Mouse (Mus musculus): ENCODE results near the gene Col6a6.
"Not testable (repeated sequence)": the region's sequence is repeated elsewhere in the genome, so short reads cannot be mapped to it uniquely, and the experiment has no call there.

The Col6a6 gene

DNA sequence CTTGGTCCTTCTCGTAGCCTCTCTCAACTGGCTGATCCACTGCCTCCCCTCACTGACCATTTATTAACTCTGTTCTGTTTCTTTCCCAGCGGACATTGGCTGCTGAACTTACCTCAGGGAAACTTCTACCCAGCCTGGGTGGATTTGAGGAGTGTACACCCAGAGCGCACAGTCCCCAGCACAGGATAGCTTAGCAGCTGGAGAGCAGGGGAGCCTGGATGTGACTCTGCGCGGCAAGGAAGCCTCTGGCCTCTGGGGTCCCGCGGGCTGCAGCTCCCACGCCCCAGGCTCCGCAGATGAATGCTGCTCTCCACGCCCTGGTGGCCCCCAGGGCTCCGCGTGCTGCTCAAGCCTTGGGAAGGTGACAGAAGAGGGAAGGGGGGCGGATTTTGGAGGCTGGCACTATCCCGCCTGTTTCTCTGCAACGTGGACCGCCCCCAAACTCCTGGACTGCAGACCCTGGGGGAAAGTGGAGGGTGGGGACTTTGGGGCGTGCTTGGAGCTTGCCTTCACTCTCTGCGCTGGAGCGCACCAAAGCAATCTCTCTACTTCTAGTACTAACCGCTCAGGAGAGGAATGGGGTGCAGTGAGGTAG, at the start of gene Col6a6:
Gene Col6a6, minus strand, starts transcription at position 370 of the 595 bp plus-strand sequence.
- in situ Hi-C loops (cut with MboI, MseI) = no loop called here

DNA sequence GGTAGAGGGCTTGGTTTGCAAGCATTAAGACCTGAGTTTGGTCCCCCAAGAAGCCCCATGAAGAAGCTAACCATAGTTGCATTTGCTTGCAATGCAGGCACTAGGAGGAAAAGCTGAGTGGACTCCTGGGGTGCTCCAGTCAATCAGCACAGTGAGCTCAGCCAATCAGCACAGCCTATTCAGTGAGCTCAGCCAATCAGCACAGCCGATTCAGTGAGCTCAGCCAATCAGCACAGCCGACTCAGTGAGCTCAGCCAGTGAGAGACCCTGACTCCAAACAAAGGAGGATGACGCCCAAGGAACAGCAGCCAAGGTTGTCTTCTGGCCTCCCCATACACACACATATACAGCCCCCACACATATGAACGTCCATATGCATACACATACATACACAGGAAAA, 48.2 kb upstream of the Col6a6 start:
- in situ Hi-C loops (cut with MboI, MseI) = loop anchor here in 1 of 2 experiments (25.0 kb wide), 1 partner anchor 936 kb away; the partner anchor contains the start of gene Dcaf1

DNA sequence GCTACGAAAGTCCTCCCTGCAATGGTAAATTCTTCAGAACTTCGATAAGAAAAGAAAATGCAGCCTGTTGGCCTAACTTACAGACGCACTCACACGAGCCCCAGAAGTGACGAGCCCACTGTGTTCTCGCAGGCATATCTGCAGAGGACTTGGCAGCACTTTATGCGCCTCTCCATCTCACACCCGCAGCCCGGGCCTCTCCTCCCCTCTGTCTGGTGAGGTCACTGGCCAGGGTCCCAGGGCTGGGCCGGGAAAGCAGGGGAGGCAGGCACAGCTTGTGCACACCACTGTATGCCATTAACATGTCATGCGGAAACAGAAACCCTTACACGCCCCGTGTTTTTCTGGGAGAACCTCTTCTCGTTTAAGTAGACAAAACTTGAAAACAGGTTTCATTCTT, 43.7 kb upstream of the Col6a6 start:
- in situ Hi-C loops (cut with MboI, MseI) = no loop called here

DNA sequence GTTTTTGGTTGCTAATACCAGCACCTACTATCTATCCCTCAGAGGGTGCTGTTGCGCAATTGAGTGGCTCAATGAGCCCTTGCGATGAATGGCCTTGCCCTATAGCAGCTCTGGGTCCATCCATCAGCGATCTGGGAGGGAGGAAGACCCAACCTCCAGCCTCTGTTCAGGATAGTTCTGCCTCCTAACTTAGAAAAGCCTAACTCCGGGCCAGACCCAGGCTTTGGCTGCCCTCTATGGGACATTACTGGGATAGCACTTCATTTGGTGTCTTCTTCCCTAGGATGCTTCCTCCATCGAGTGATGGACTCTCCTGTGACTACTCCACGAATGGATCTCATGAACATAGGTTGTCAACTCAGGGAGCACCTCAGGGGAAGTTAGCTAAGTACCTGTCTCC, 29.8 kb upstream of the Col6a6 start:
- in situ Hi-C loops (cut with MboI, MseI) = no loop called here

DNA sequence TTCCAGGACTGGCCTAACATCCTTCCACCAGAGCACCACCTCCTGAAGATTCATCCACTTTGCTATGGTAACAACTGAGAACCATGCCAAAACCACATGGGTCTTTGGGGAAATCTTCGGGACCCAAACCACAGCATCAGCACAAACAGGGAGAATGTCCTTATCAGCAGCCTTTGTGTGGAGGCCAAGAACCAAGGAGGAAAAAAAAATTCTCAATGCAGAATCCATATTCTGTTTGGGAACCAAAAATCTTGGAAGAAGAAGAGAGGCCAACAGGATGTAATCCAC, 24.8 kb upstream of the Col6a6 start:
- in situ Hi-C loops (cut with MboI, MseI) = no loop called here

DNA sequence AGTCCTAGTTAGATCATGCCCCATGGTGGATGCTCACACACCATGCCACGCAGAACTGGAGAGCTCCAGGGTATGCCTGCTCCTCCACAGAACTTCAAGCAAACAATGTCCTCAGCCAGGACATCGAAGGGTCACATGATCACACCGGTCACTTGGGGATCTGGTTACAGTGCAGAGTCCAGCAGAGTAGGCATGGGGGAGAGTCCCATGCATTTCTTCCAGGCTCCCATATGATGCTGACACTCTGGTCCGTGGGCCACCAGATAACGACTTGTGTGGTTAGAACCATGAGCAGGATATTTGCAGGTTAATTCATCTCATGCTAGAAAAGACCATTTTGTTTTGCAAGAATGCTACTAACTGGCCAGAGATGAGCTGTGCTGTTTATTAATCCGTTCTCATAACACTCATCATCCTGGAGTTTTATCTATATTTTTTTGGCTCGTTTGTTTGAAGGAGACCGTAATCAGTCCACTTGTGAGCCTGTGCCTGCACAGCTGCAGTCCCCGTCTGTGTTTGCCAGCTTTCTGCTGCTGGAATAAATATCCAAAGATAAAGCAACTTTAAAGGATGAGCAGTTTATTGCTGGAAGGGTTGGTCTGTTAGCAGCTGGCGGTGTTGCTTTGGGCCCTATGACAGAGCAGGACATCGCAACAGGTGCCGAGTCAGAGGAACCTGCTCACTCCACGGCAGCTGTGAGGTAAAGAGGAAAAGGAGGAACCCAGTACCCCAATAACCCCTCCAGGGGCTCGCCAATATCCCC, 24.2 kb upstream of the Col6a6 start:
- in situ Hi-C loops (cut with MboI, MseI) = no loop called here

DNA sequence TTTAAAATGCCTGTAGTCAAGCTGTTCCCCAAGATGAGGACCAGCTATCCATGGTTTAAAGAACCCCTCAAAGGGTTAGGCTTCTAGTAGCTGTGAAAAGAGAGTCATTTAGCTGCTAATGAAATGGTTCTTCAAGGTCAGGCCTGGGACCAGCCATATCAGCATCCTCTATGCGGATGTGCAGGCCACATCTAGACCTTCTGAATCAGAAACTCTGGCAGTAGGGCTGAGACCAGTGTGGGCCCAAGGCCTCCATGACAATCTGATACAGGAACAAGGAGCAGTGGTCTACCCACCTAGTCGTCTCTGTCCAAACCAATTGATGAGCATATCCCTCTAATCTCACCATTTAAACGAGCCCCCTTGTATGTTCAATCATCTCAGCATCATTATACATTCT, 23.1 kb upstream of the Col6a6 start:
- in situ Hi-C loops (cut with MboI, MseI) = no loop called here

DNA sequence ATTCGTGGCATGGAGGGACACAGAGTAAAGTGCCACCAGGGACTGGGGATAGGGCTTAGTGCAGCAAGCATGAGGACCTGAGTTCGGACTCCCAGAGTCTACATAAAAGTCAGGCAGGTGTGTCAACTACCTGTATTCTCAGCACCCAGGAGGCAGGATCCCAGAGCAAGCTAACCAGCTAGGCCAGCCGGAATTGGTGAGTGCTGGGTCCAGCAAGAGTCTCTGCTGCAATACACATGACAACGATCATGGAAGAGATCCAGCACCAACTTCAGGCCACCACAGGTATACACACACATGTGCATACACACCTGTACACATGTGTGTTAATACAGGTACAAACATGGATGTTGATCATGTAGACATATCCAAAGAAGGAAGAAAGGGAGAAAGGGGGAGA, 20.4 kb upstream of the Col6a6 start:
- in situ Hi-C loops (cut with MboI, MseI) = no loop called here

DNA sequence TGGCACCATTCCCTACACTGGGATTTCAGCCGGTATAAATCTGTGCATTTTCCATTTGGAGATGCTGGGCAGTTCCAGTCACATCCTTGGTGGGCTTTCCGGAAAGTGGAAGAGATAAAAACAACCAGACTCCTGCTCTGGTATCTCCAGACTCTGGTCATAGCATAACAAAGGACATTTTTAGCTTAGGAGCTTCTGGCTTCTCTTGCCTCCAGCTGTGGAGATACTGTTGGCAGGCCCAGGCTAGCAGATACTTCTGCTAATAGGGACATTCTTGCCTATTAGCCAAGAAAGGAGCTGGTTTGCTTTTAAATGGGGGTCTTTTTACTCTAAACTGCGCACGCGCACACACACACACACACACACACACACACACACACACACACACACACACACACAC, 19.3 kb upstream of the Col6a6 start:
- in situ Hi-C loops (cut with MboI, MseI) = no loop called here

DNA sequence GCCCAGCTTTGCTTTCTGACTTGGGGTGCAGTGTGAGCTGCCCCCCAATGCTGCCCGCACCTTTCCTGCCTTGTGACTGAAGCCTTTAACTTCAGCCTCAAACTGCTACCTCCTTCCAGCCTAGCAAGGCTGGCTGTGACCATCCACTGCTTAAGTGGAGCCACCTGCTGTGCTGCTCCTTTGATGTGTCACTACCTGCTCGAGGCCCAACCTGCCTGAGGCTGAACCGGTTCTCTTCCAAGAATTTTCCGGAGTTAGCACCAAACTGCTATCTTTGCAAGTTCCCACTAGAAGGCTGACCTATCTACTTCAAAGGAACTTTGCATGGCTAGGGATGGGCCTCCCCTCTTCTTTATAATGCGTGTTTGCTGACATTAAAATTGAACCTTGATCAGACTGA, 13.4 kb upstream of the Col6a6 start:
- in situ Hi-C loops (cut with MboI, MseI) = not testable (repeated sequence)

DNA sequence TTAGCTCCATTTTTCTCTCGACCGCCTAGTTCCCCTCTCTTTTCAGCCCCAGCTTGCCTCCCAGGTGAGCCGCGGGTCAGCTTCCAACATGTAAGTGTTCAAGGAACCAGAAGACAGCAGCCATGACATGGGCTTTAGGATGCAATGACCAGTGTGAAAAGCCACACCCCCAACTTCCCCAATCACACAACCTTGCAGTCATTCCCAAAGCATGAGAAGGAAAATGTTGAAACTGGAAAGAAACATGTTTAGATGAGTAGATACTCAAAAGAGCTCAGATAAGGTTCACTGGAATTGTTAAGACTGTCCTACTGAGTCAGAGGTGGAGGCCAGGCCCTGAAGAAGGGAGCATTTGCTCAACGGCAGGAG, 11.2 kb upstream of the Col6a6 start:
- in situ Hi-C loops (cut with MboI, MseI) = no loop called here

DNA sequence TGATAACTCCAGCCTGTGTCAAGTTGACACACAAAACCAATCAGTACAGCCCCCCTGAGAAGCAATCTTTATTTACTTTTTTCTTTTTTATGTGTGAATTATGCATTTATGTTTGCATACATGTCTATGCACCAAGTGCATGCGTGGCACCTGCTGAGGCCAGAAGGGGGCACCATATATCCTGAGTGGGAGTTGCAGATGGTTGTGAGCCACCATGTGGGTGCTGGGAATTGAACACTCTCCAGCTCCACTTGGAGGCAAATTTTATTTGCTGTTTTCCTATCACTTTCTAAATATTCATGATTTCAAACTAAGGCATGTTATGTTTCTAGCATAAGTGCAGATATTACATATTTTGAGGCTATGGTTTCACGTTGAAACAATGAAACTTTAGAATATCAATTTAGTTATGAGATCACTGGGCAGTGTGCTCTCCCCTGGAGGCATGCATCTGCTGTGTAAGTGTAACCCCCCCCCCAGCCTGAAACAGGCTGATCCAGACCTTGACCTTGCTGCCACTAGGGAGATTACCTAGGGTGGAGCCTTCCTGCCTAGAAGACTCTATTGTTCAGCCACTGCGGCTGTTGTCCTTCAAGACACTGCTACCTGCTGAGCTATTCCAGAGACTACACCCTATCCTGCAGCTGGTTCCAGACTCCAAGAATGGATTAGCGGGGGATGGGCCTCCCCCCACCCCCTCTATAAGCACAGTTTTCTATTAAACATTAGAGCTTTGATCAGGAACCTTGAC, 10.6 kb upstream of the Col6a6 start:
- in situ Hi-C loops (cut with MboI, MseI) = no loop called here

DNA sequence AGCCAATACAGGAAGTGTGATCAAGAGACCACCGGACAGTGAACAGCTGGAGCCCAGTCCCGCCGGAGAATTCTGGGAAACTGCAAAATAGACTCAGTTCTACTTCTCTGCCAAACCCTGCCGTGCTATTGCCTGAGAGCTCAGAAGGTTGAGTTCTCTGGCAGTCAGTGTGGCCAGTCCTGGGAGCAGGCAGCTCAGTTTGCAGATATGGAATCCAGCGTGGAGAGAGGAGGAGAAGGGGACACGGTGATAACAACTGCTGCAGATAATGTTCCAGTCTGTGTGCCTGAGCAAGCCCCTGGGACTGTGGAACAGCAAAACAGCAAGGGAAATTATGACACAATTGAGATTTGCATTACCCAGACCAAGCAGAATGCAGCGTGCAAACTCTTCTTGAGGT, 7.6 kb upstream of the Col6a6 start:
- in situ Hi-C loops (cut with MboI, MseI) = no loop called here

DNA sequence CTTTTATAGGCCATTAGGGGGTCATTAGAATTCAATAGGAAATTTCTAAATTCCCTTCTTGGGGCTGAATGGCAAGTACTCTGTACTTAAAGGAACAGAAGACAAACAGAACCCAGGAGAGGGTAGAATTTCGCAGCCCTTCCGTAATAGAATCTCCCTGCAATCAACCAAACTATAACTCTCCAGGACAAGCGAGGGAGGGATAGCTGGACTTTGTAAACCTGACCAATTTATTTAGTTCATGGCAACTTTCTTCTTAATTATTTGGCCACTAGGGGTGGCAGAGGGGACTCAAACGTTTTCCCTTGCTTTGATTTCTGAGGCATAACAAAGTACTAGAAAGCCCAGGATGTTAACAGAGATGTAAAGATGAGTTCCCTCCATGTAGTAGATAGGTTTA, 6.8 kb upstream of the Col6a6 start:
- in situ Hi-C loops (cut with MboI, MseI) = loop anchor here in 1 of 2 experiments (5.0 kb wide), 1 partner anchor 97 kb away; no protein-coding TSS in a partner anchor

DNA sequence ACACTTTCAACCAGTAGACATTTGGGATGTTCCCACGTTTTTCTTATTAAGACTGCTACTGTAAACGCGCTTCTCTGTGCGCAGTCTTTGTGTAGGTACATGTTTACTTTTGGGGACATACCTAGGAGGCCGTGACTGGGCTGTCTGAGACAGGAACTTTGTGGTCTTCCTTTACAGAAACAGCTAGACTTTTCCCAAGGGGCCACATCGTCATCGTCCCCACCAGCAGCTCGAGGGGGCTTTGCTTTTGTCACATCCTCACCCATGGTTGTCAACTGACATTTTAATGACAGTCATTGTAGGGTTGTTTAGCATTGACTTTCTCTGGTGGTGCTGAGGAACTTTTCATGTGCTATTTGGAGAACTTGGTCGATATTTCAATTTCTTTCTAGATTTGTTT, 3.3 kb upstream of the Col6a6 start:
- in situ Hi-C loops (cut with MboI, MseI) = loop anchor here in 1 of 2 experiments (5.0 kb wide), 1 partner anchor 94 kb away; no protein-coding TSS in a partner anchor

DNA sequence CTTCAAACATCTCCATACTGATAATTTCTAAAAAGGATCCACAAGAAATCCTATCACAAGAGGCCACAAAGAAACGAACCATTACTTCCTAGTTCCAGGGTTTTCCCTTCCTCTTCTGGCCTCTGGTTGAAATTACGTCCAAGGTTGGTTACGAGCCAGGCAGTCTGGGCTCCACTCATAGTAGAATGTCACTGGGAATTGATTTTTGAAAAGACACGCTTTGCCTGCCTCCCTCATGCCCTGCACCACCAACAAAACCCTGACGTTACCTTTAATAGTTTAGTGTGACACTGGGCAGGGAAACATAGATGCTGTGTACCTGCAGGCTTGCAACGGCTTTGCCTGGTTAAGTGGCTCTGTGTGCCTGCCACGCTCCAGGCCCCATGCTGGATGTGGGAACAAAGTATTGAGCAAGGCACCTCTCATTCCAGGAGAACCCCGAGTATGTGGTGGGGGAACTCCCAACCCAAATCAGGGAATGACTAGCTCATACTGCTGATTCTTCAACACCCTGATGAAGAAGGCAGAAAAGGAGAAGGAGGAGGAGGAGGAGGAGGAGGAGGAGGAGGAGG, 798 bp downstream of the Col6a6 start:
- in situ Hi-C loops (cut with MboI, MseI) = no loop called here

DNA sequence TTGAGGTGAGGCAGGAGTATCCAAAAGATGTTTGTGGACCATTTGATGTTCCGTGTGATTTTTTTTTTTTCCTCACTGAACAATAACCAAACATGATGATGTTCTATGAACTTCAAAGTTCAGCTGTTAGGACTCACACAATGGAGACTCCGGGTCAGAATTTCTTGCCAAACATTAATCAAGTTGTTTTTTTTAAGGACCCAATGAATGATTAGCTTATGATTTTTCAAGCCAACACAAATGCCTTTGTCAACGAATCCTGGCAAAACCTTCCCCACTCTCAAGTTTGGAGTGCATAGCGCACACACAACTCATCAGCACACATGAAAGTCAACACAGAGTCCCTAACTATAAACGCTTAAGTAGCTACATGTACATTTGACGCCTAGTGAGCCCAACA, 7.2 kb downstream of the Col6a6 start:
- in situ Hi-C loops (cut with MboI, MseI) = no loop called here

DNA sequence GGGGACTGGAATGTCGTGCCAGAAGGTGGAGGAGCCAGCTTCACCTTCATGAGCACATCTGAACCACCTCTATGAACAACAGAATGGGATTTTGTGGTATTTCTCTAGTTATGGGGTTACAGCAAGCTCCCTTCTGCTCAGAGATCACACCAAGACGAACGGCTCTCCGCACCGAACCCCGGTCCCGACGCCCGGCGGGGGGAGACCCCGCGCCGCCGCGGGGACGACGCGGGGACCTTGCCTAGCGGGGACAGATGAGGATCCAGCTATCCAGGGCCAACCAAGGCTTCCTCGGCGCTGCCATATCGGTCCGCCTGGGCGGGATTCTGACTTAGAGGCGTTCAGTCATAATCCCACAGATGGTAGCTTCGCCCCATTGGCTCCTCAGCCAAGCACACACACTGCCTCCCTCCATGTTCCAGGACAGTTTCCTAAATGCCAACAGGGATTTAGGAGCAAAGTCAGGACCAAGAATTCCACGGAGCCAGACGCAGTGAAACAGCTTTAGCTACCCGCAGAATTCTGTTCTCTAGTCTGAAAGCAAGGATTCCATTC, 8.7 kb downstream of the Col6a6 start:
- in situ Hi-C loops (cut with MboI, MseI) = no loop called here

DNA sequence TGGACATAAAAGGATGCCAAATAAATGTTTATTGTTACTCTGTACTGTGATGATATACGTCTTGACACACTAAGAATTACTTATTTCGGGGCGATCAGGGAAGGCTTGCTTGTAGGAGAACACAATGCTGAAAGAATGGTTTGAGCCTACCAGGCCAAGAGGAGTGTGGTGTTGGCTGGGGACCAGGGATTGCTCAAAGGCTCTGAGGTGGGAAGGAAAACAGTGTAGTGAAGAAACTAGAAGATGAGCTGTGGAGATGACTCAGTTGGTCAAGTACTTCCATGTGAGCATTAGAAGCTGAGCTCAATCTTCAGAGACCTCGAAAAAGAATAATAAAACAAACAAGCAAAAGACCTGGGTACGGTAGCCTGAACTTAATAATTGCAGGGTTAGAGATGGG, 13.5 kb downstream of the Col6a6 start:
- in situ Hi-C loops (cut with MboI, MseI) = no loop called here

DNA sequence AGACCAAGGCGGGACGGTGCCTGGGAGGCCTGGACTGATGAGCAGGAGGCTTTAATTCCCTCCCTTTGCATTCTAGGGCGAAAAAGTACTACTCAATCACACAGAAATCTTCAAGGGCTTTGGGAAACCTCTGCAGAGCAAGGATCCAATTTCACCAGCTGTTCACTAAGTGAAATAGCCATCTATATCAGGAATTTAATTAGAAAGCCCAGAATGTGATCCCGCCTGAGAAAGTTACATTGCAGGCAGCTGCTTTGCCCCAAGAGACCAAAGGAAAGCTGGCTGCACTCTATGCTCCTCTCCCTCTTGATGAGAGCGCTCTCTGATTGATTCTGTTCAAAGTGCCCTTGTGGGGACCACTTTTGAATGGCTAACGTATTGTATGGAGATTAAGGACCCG, 16.5 kb downstream of the Col6a6 start:
- in situ Hi-C loops (cut with MboI, MseI) = no loop called here

DNA sequence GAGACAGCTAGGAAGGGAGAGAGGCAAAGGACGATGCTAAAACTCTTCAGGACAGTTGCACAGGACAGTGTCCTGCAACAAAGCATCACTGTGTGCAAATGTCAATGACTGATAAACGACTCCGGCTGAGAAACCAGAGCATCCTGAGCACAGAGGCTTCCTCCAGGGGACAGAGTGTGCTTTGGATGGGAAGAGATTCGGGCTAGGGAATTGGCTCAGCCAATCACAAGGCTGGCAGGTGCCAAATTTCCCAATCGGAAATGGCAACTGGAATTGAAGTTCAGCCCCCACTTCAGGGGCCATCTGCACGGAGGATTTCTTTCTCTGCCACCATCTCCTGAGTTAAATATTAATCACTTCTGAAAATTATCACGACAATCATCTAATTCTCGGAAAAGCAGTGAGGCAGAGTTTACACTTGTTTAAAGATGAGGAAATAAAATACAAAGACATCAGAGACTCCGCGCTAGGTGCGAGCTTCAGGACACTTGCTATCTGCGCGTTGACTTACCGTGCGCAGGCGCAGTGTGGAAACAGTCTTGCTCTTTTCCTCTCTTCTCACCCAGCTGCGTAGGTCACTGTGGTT, 18.9 kb downstream of the Col6a6 start:
- in situ Hi-C loops (cut with MboI, MseI) = no loop called here

DNA sequence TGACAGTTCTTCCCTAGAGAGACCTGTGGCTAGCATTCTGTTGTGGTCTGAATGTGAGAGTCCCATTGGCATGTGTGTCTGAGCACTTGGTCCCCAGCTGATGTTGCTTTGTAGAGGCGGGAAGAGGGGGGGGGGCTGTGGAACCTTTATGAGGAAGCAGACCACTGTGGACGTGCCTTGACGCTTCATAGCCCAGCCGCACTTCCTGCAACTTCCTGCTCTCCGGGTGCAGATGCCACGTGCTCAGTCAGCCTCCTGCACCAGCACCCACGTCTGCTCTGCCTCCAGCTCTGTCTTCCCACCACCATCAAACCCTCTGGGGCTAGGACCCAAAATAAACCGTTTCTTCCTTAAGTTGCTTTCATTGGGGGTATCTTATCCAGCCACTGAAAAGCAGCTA, 24.5 kb downstream of the Col6a6 start:
- in situ Hi-C loops (cut with MboI, MseI) = no loop called here
